Mouse (Mus musculus): Measurements from ENCODE around the gene Rapgefl1.

GRCm38 (mm10) chr11:98867293-98867692, 30.7 kb downstream of the Rapgefl1 start:
- no peak for TF ChIP-seq MAX (IDR thresholded peaks at IDR 0.05; ENCODE audit: low read depth)
- TF ChIP-seq POLR2A (IDR thresholded peaks at IDR 0.05; ENCODE audit: insufficient read length, low read depth) = no peak
- no peak for TF ChIP-seq TCF12 (IDR thresholded peaks at IDR 0.05; ENCODE audit: insufficient read depth, poor library complexity, severe bottlenecking)
- TF ChIP-seq CEBPB (IDR thresholded peaks at IDR 0.05; ENCODE audit: insufficient read depth, poor library complexity, severe bottlenecking) = no peak
- TF ChIP-seq USF1 (IDR thresholded peaks at IDR 0.05; ENCODE audit: low read depth) = no peak
- no peak for TF ChIP-seq REST (IDR thresholded peaks at IDR 0.05; ENCODE audit: insufficient read depth, insufficient read length)
- no peak for TF ChIP-seq MYOG (IDR thresholded peaks at IDR 0.05; ENCODE audit: control insufficient read depth in 1 of 3, insufficient read depth in 1 of 3, insufficient read length in 2 of 3, low read depth in 2 of 3)
- no peak for TF ChIP-seq TCF3 (IDR thresholded peaks at IDR 0.05; ENCODE audit: insufficient read length, low read depth)
